Mouse (Mus musculus): ENCODE data around the gene Tpk1. TPM values are rescaled to one million over a fixed set of nuclear protein-coding genes. Genes with fewer than 3 reads are reported as not detected.
A peak's percentile ranks its signal among the peaks of the same experiment; 100 is the strongest.

Gene Tpk1
- polyA plus RNA-seq, 1 experiment from 2014 or later, result 6.5 TPM

DNA sequence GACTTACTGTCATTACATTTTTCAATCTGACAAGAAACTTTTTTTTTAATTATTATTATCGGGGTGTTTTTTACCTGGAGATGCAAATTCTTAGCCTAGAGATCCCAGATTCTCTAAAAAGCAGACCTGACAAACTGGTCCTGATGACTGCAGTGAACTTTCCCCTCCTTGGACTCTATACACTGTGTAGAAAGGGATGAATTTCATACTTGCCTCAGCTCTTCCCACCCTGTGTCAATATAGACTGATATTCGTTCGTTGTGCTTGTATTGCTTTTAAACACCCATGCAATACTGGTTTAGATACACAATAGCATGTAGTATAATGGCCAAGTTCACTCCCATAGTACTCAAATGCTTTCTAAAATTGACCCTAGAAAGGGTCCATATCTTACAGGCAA, 189.7 kb downstream of the Tpk1 start:
- WGBS, result 91% methylated on average over 3 of the region's 3 CpGs

DNA sequence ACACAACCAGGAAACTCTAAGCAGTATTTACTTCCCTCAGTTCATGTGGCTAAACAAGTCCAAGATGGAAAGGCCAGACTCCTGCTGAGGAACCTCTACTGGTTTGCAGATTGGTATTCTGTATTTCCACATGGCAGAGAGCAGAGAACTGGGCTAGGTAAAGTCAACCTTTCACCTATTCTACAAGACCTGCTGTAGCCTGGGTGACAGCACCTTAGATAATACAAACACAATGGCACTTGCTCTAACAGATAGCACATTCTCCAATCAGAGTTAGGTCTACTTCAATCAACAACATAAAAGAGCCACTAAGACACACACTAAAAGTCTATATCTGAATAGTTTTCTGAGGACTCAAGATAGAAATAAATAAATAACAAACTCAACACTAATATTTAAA, 190.2 kb downstream of the Tpk1 start:
- Histone ChIP-seq H3K27ac (ENCODE audit: low read depth, low read length) (no peak overlapping the region), H3K27me3 (replicated peaks; ENCODE audit: control insufficient read depth, insufficient read depth, low read length) (no peaks in the 10 kb centered on the region)
- ATAC-seq, result no peak

More for the DNA sequence above, 189.7 kb downstream of the Tpk1 start:
- no peak for ATAC-seq
- Histone ChIP-seq H3K4me1 (ENCODE audit: control insufficient read depth, insufficient read depth, low read depth, low read length) (no peaks in the 10 kb centered on the region), H3K27me3 (replicated peaks; ENCODE audit: control insufficient read depth, insufficient read depth, low read length) (no peaks in the 10 kb centered on the region), H3K4me3 (ENCODE audit: low read length) (no peak overlapping the region), H3K36me3 (ENCODE audit: control insufficient read depth, insufficient read depth, low read length) (no peaks in the 10 kb centered on the region), H3K27ac (ENCODE audit: low read depth, low read length) (no peak overlapping the region), H3K9me3 (ENCODE audit: control insufficient read depth, low read length) (no peaks in the 10 kb centered on the region), H3K4me2 (ENCODE audit: low read length) (no peak overlapping the region), H3K9ac (ENCODE audit: low read depth, low read length) (no peak overlapping the region)

DNA sequence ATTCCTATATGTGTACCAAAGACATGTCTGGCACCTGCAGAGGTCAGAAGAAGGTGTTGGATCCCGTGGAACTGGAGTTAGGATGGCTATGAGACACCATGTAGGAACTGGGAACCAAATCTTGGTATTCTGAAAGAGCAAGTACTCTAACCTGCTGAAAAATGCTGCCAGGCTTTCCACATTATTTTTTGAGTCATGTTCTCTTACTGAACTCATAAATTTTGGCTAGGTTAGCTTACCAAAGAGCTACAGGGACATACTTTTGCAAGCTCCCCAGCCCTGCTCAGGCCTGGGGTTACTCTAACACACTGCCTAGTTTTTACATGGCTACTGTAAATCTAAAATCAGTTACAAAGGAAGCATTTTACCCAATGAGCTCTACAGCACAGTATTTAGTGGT, 194.5 kb downstream of the Tpk1 start:
- 90% methylated on average over 1 of the region's 1 CpGs for WGBS
- H3K9me3 ChIP-seq (ENCODE audit: control insufficient read depth, low read length), result no peaks in the 10 kb centered on the region
- ATAC-seq, result no peak
- no peak overlapping the region for H3K4me3 ChIP-seq (ENCODE audit: low read length)
- H3K36me3 ChIP-seq (ENCODE audit: control insufficient read depth, insufficient read depth, low read length), result no peaks in the 10 kb centered on the region
- H3K4me2 ChIP-seq (ENCODE audit: low read length), result no peak overlapping the region
- H3K27ac ChIP-seq (ENCODE audit: low read depth, low read length), result no peak overlapping the region
- no peak overlapping the region for H3K9ac ChIP-seq (ENCODE audit: low read depth, low read length)
- H3K27me3 ChIP-seq (replicated peaks; ENCODE audit: control insufficient read depth, insufficient read depth, low read length), result no peaks in the 10 kb centered on the region
- H3K4me1 ChIP-seq (ENCODE audit: control insufficient read depth, insufficient read depth, low read depth, low read length), result no peaks in the 10 kb centered on the region

More for the DNA sequence above, 190.2 kb downstream of the Tpk1 start:
- H3K9me3 ChIP-seq (ENCODE audit: control insufficient read depth, low read length), result no peaks in the 10 kb centered on the region
- H3K36me3 ChIP-seq (ENCODE audit: control insufficient read depth, insufficient read depth, low read length), result no peaks in the 10 kb centered on the region
- no peaks in the 10 kb centered on the region for H3K4me1 ChIP-seq (ENCODE audit: control insufficient read depth, insufficient read depth, low read depth, low read length)
- H3K4me2 ChIP-seq (ENCODE audit: low read length), result no peak overlapping the region
- no peak overlapping the region for H3K9ac ChIP-seq (ENCODE audit: low read depth, low read length)
- H3K4me3 ChIP-seq (ENCODE audit: low read length), result no peak overlapping the region

DNA sequence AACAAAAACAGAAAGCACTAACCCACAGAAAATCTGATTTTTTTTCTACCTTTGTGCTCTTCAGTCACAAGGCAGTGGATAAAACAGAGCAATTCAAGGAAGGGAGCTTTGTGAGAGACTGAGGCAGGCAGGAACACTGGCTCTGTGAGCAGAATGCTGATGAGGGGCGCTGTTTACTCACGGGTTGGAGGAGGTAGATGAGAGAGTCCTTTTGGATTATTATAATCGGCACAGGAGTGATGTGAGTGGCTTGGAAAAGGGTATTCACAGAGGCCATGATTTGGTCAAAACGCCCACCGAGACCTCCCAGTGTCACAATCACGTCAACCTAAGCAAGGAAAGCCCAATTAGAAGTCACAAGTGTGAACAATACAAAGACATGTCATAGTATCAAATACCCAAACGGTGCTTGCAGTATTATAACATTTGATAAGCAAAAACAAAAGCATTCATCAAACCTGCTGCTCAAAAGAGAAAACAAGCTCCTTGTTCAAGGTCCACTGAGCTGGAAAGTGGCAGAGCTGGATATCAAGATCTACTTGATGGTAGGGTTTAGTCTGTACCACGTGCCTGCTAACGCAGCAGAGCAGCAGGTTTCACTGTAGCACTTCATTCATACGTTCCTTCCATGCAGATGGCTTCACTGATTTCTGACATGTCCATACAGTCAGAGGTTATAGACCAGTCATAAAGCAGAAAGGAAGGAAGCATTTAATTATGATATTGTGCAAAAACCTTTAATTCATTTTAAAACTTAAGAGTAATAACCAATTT, 197.1 kb downstream of the Tpk1 start:
- H3K27ac ChIP-seq (ENCODE audit: low read depth, low read length), result no peak overlapping the region
- H3K9me3 ChIP-seq (ENCODE audit: control insufficient read depth, low read length), result no peaks in the 10 kb centered on the region
- no peak overlapping the region for H3K4me3 ChIP-seq (ENCODE audit: low read length)
- WGBS, result 67% methylated on average over 10 of the region's 10 CpGs
- H3K27me3 ChIP-seq (replicated peaks; ENCODE audit: control insufficient read depth, insufficient read depth, low read length), result no peaks in the 10 kb centered on the region
- ATAC-seq, result no peak
- no peaks in the 10 kb centered on the region for H3K36me3 ChIP-seq (ENCODE audit: control insufficient read depth, insufficient read depth, low read length)
- H3K4me2 ChIP-seq (ENCODE audit: low read length), result no peak overlapping the region
- H3K9ac ChIP-seq (ENCODE audit: low read depth, low read length), result no peak overlapping the region
- H3K4me1 ChIP-seq (ENCODE audit: control insufficient read depth, insufficient read depth, low read depth, low read length), result no peaks in the 10 kb centered on the region

DNA sequence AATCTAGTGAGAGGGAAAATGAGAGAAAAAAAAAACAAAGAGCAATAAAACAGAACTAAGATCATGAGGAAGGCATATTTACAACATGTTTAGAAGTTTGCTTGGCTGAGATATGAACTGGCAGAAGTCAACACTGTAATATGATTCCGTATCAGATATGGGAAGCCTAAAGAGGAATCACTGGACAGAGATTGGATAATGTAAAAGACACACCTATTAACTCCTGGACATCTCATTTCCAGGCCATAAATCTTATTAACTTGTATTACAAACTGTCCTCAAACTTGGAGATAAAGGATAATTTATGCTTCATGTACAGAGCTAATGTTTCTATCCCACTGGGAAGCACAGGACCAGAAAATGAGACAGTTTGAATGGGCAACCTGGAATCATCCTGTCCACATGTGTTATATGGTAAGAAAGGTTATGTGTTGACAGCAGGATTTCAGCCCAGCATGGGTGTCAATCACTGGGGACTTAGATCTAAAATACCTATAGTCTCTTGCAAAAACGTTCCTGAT, 203.2 kb downstream of the Tpk1 start:
- peak; percentile 40; the same call in 1 of the 2 replicates for ATAC-seq
- Histone ChIP-seq H3K4me1 (ENCODE audit: control insufficient read depth, insufficient read depth, low read depth, low read length) (no peaks in the 10 kb centered on the region), H3K27ac (ENCODE audit: low read depth, low read length) (no peak overlapping the region), H3K36me3 (ENCODE audit: control insufficient read depth, insufficient read depth, low read length) (no peaks in the 10 kb centered on the region), H3K4me3 (ENCODE audit: low read length) (no peak overlapping the region), H3K9ac (ENCODE audit: low read depth, low read length) (no peak overlapping the region), H3K9me3 (ENCODE audit: control insufficient read depth, low read length) (no peaks in the 10 kb centered on the region), H3K4me2 (ENCODE audit: low read length) (no peak overlapping the region), H3K27me3 (replicated peaks; ENCODE audit: control insufficient read depth, insufficient read depth, low read length) (no peaks in the 10 kb centered on the region)
- WGBS, result 47% methylated on average over 2 of the region's 2 CpGs

DNA sequence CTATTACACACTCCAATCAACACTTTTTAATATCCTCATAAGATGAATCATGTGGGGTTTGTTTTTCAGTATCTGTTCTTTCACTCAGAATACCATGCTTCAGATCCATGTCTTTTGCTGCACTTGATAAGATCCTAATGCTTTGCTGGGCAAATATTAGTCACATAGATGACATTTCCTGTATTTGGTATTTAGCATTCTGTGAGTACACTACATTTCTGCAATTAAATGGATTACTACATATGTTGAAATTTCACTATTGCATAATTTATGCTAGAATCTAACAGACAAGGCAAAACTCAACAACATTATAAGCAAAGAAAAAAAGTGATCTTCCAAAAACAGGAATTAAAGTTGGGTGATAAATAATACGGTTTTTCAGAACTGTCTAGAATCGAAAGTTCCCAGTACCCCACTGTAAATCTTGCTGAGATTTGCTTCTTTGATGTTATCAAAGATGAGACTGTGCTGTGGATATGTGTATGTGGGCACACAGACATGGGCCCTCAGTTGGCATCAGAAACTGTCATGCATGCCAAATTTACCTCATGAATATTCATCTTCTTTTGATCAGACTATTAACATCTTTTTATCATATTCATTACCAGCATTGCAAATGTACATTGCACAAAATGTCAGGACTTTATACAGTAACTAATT, 203.8 kb downstream of the Tpk1 start:
- 70% methylated on average over 2 of the region's 2 CpGs for WGBS
- no peak overlapping the region for H3K4me3 ChIP-seq (ENCODE audit: low read length)

DNA sequence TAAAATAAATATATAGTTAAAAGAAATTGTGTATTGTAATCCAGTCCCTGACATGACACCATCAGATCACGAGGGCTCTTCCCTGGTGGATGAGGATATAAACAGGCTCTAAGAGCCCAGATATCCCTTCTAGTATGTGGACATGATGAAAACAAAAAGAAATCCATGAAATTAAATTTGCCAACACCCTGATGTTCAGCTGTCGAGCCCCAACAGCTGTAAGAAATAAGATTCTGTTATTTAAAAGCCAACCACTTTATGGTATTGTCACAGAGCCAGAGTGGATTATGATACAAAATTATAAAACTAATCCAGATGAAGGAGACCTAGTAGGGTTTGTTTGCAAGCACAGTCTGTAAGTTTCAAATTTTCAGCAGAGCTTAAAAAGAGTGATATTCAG, 207.0 kb downstream of the Tpk1 start:
- Histone ChIP-seq H3K27me3 (replicated peaks; ENCODE audit: control insufficient read depth, insufficient read depth, low read length) (no peaks in the 10 kb centered on the region), H3K9me3 (ENCODE audit: control insufficient read depth, low read length) (no peaks in the 10 kb centered on the region), H3K4me1 (ENCODE audit: control insufficient read depth, insufficient read depth, low read depth, low read length) (no peaks in the 10 kb centered on the region), H3K27ac (ENCODE audit: low read depth, low read length) (no peak overlapping the region), H3K9ac (ENCODE audit: low read depth, low read length) (no peak overlapping the region), H3K4me3 (ENCODE audit: low read length) (no peak overlapping the region), H3K4me2 (ENCODE audit: low read length) (no peak overlapping the region), H3K36me3 (ENCODE audit: control insufficient read depth, insufficient read depth, low read length) (no peaks in the 10 kb centered on the region)
- 76% methylated on average over 2 of the region's 2 CpGs for WGBS
- ATAC-seq, result no peak

More for the DNA sequence above, 203.8 kb downstream of the Tpk1 start:
- no peaks in the 10 kb centered on the region for H3K4me1 ChIP-seq (ENCODE audit: control insufficient read depth, insufficient read depth, low read depth, low read length)
- H3K9me3 ChIP-seq (ENCODE audit: control insufficient read depth, low read length), result no peaks in the 10 kb centered on the region
- H3K4me2 ChIP-seq (ENCODE audit: low read length), result no peak overlapping the region
- H3K27ac ChIP-seq (ENCODE audit: low read depth, low read length), result no peak overlapping the region
- H3K27me3 ChIP-seq (replicated peaks; ENCODE audit: control insufficient read depth, insufficient read depth, low read length), result no peaks in the 10 kb centered on the region
- peak; percentile 54; the same call in 1 of the 2 replicates for ATAC-seq
- no peak overlapping the region for H3K9ac ChIP-seq (ENCODE audit: low read depth, low read length)
- no peaks in the 10 kb centered on the region for H3K36me3 ChIP-seq (ENCODE audit: control insufficient read depth, insufficient read depth, low read length)

DNA sequence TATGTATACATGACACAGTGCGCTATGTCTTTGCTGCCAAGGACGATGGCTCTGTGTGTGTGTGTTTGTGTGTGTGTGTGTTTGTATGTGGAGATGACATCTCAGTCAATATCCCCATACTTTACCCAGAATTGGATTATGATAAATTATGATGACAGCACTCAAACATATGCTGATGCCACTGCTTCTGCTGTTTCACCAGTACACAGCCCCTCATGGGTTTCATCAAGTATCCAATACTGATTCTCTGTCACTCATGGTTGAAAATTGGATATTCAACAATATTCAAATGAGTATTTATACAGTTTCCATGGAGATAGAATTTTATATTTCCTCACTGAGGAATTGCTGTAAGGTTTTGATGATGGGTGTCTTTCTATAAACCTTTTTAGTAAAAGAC, 208.1 kb downstream of the Tpk1 start:
- Histone ChIP-seq H3K27ac (ENCODE audit: low read depth, low read length) (no peak overlapping the region), H3K9ac (ENCODE audit: low read depth, low read length) (no peak overlapping the region), H3K4me3 (ENCODE audit: low read length) (no peak overlapping the region), H3K4me1 (ENCODE audit: control insufficient read depth, insufficient read depth, low read depth, low read length) (no peaks in the 10 kb centered on the region), H3K4me2 (ENCODE audit: low read length) (no peak overlapping the region), H3K36me3 (ENCODE audit: control insufficient read depth, insufficient read depth, low read length) (no peaks in the 10 kb centered on the region), H3K9me3 (ENCODE audit: control insufficient read depth, low read length) (no peaks in the 10 kb centered on the region), H3K27me3 (replicated peaks; ENCODE audit: control insufficient read depth, insufficient read depth, low read length) (no peaks in the 10 kb centered on the region)
- 82% methylated on average over 2 of the region's 2 CpGs for WGBS
- 0 out of 2 replicates have a peak, but pooled peaks have one; percentile 11 for ATAC-seq

DNA sequence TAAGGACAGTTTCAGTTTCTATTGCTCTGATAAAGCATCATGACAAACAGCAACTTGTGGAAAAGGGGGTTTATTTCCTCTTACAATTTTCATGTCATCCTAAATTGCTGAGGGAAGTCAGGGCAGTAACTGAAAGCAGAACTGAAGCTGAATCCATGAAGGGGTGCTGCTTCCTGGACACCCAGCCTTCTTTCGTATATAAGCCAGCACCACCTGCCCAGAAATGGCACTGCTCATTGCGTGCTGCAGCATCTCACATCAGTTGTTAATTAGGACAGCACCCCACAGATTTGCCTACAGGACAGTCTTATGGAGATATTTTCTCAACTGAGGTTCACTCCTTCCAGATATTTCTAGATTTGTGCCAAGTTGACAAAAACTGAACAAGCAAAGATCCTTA, 216.6 kb downstream of the Tpk1 start:
- ATAC-seq, result no peak
- no peak overlapping the region for H3K4me3 ChIP-seq (ENCODE audit: low read length)
- WGBS, result 52% methylated on average over 2 of the region's 2 CpGs
- no peaks in the 10 kb centered on the region for H3K27me3 ChIP-seq (replicated peaks; ENCODE audit: control insufficient read depth, insufficient read depth, low read length)
- no peaks in the 10 kb centered on the region for H3K4me1 ChIP-seq (ENCODE audit: control insufficient read depth, insufficient read depth, low read depth, low read length)
- no peaks in the 10 kb centered on the region for H3K9me3 ChIP-seq (ENCODE audit: control insufficient read depth, low read length)
- no peak overlapping the region for H3K9ac ChIP-seq (ENCODE audit: low read depth, low read length)
- no peak overlapping the region for H3K4me2 ChIP-seq (ENCODE audit: low read length)
- H3K27ac ChIP-seq (ENCODE audit: low read depth, low read length), result no peak overlapping the region
- H3K36me3 ChIP-seq (ENCODE audit: control insufficient read depth, insufficient read depth, low read length), result no peaks in the 10 kb centered on the region
